Mouse (Mus musculus) midbrain, embryonic 14.5 days (tissue): Measurements from ENCODE around the gene Mccc1. TPM values are rescaled to one million over a fixed set of nuclear protein-coding genes. Genes with fewer than 3 reads are reported as not detected.

ENCODE experiments used
- ATAC-seq: fragments of 200-750 bp; cut with Nextera tagmentation; 2 replicates; pipeline ENCODE4 v1.8.0; 2017; ENCODE audit warnings: moderate number of reproducible peaks, moderate library complexity; ENCODE audit not compliant: low FRiP score, low TSS enrichment
- DNase-seq: peaks from one replicate; pipeline ENCODE4 v3.0.0-alpha.2; 2015
- H3K27ac ChIP-seq: fragments of 300-500 bp; sonication (generic); replicated peaks from 2 replicates; pipeline ENCODE4 v1.5.1; 2014; ENCODE audit warnings: mild to moderate bottlenecking, low read depth, low read length, moderate library complexity
- H3K27me3 ChIP-seq: fragments of 300-500 bp; sonication (generic); 2 replicates; pipeline ENCODE4 v1.6.1; 2014; ENCODE audit warnings: low read length, control low read depth, mixed read lengths; ENCODE audit not compliant: control insufficient read depth, insufficient read depth
- H3K36me3 ChIP-seq: fragments of 300-500 bp; sonication (generic); 2 replicates; pipeline ENCODE4 v1.6.1; 2014; ENCODE audit warnings: low read length, control low read depth; ENCODE audit not compliant: control insufficient read depth, insufficient read depth
- H3K4me1 ChIP-seq: fragments of 300-500 bp; sonication (generic); 2 replicates; pipeline ENCODE4 v1.6.1; 2014; ENCODE audit warnings: mild to moderate bottlenecking, antibody characterized with exemption, low read length, control low read depth; ENCODE audit not compliant: control insufficient read depth, insufficient read depth
- H3K4me2 ChIP-seq: fragments of 300-500 bp; sonication (generic); 2 replicates; pipeline ENCODE4 v1.6.1; 2014; ENCODE audit warnings: mild to moderate bottlenecking, low read length, moderate library complexity
- H3K4me3 ChIP-seq: fragments of 300-500 bp; sonication (generic); replicated peaks from 2 replicates; pipeline ENCODE4 v1.5.1; 2014; ENCODE audit warnings: low read depth, low read length
- H3K9ac ChIP-seq: fragments of 300-500 bp; sonication (generic); replicated peaks from 2 replicates; pipeline ENCODE4 v1.6.1; 2014; ENCODE audit warnings: mild to moderate bottlenecking, low read length, moderate library complexity
- H3K9me3 ChIP-seq: fragments of 300-500 bp; sonication (generic); 2 replicates; pipeline ENCODE4 v1.6.1; 2016; ENCODE audit warnings: low read length, control low read depth, mixed read lengths; ENCODE audit not compliant: control insufficient read depth
- WGBS: fragments of 180-500 bp; shearing (Covaris S2); extraction: QIAGEN DNeasy Blood & Tissue Kit; methylation state at CpG from one replicate; pipeline ENCODE4 v1.1.7; 2014; 5-methylcytosine and 5-hydroxymethylcytosine counted together
- polyA plus RNA-seq: library from polyadenylated mRNA; unstranded; fragments of >200 nt; fragmentation: Nextera tagmentation; extraction: Ambion mirVana; gene quantifications from 2 replicates; pipeline ENCODE4 v1.2.1, GENCODE M21; 2014

Mccc1 gene
- polyA plus RNA-seq, 1 experiment from 2014 or later = 25.7 TPM

DNA sequence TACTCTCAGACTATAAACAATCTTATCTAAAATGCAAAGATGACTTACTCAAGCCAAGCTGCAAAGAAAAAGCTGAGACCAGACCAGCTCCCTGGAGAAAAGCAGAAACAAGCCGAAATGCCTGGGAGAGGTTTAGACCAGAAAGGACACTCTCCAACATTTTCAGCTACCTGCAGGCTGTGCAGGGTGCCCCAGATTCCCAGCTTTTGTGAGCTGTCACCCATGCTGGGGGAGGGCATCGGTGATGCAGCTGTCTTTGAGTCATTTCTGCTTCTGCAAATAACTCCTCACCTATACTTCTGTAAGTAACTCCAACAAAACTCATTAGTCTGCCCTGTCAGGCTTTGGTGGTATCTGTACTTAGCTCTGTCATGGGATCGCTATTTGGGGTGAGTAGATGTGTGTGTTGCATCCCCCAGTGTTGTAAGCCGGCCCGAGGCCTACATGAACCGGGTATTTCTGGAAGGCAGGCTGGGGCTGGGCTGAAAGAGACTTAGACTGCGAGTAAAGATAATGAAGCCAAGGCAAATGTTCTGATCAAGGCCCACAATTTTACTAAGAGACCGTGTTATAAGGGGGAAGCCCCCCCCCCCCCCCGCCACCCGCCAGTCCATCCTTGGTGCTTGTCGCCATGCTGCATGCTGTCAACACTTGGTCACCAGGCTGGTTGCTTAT, 45.4 kb downstream of the Mccc1 start:
- DNase-seq = no peak
- no peak overlapping the region for H3K4me2 ChIP-seq
- no peak overlapping the region for H3K27ac ChIP-seq
- peaks cover 20% of the 10 kb centered on the region for H3K36me3 ChIP-seq
- H3K9ac ChIP-seq = no peak overlapping the region
- ATAC-seq = no peak
- no peaks in the 10 kb centered on the region for H3K4me1 ChIP-seq
- H3K4me3 ChIP-seq = no peak overlapping the region
- H3K9me3 ChIP-seq = no peaks in the 10 kb centered on the region
- 93% methylated on average over 11 of the region's 11 CpGs for WGBS
- H3K27me3 ChIP-seq = no peaks in the 10 kb centered on the region

DNA sequence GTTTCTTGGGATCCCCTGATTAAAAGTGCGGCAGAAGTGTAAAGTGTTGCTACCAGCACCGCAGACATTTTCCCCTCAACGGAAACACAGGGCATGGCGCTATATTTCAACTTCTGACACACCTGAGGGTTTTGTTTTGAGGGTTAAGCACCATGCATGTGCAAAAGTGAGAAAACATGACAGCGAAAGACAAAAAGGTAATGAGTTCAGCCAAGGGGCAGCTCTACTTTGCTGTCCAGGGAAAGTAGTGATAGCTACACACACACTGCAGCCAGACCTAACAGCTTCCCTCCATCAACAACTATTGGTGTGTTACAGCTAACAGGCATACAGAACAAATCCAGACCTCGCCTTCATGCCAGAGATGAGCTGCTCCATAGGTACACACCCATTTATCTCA, 46.7 kb downstream of the Mccc1 start:
- H3K36me3 ChIP-seq = peaks cover 10% of the 10 kb centered on the region
- no peaks in the 10 kb centered on the region for H3K27me3 ChIP-seq
- ATAC-seq (no peak), DNase-seq (no peak)
- WGBS = 92% methylated on average over 6 of the region's 6 CpGs
- no peak overlapping the region for H3K4me2 ChIP-seq
- no peak overlapping the region for H3K9ac ChIP-seq
- no peaks in the 10 kb centered on the region for H3K9me3 ChIP-seq
- no peaks in the 10 kb centered on the region for H3K4me1 ChIP-seq
- H3K4me3 ChIP-seq = no peak overlapping the region
- H3K27ac ChIP-seq = no peak overlapping the region

DNA sequence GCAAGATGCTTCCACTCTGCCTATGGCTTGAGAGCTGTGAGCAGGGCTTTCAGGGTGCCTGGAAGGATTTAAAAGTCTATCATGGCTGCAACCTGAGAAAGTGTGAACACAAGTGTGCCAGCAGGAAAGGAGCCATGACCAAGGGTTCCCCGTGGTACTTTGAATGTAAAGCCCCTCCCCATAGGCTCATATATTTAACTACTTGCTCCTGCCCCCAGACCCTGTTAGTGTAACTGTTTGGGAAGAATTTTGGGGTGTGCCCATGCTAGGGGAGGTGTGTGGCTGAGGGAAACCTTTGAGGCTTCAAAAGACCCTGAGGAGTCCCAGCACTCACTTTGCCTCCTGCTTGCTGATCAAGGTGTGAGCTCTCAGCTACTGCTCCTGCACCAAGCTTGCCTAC, 47.3 kb downstream of the Mccc1 start:
- Histone ChIP-seq H3K4me3 (no peak overlapping the region), H3K27ac (no peak overlapping the region), H3K9me3 (no peaks in the 10 kb centered on the region), H3K4me1 (no peaks in the 10 kb centered on the region), H3K36me3 (peaks cover 4% of the 10 kb centered on the region; the same call in 1 of the 2 replicates), H3K9ac (no peak overlapping the region), H3K4me2 (no peak overlapping the region), H3K27me3 (no peaks in the 10 kb centered on the region)
- 83% methylated on average over 1 of the region's 1 CpGs for WGBS
- DNase-seq (no peak), ATAC-seq (no peak)

GRCm38 (mm10) chr3:35948197-35948596, 52.3 kb downstream of the Mccc1 start:
- DNase-seq = no peak
- Histone ChIP-seq H3K4me2 (no peak overlapping the region), H3K9ac (no peak overlapping the region), H3K4me1 (no peaks in the 10 kb centered on the region), H3K27me3 (no peaks in the 10 kb centered on the region), H3K4me3 (no peak overlapping the region), H3K9me3 (no peaks in the 10 kb centered on the region), H3K27ac (no peak overlapping the region), H3K36me3 (no peaks in the 10 kb centered on the region)
- ATAC-seq = no peak
- WGBS = 89% methylated on average over 7 of the region's 7 CpGs

DNA sequence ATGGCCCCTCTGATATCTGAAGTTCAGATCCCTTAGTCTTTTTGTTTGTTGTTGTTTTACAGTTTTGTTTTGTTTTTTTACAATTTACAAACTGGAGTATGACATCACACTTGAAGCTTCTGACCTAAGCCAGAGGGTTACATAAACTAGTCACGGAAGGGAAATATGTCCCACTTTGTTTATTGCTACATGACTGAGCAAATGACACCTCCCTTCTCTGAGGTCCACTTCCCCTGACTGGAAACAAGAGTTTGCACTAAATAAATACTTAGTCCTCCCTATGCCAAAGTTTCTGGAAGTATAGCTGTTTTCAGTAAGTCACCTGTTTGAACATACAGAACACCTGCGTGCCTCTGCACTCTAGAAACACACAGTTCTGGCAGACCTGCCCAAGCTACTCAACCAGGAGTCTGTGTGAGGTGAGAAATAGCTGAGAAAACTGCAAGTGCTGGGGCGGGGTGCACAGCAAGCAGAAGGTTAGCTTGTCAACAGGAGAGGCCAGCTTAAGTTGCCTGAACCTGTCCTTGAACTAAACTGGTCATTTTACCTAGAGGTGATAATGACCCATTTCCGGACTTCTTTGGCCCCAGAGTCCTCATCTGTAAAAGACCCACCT, 59.9 kb downstream of the Mccc1 start:
- ATAC-seq (no peak), DNase-seq (no peak)
- WGBS = 93% methylated on average over 4 of the region's 4 CpGs
- Histone ChIP-seq H3K4me3 (no peak overlapping the region), H3K4me2 (no peak overlapping the region), H3K9me3 (no peaks in the 10 kb centered on the region), H3K4me1 (no peaks in the 10 kb centered on the region), H3K36me3 (peaks cover 7% of the 10 kb centered on the region; the same call in 1 of the 2 replicates), H3K27ac (no peak overlapping the region), H3K9ac (no peak overlapping the region), H3K27me3 (no peaks in the 10 kb centered on the region)

DNA sequence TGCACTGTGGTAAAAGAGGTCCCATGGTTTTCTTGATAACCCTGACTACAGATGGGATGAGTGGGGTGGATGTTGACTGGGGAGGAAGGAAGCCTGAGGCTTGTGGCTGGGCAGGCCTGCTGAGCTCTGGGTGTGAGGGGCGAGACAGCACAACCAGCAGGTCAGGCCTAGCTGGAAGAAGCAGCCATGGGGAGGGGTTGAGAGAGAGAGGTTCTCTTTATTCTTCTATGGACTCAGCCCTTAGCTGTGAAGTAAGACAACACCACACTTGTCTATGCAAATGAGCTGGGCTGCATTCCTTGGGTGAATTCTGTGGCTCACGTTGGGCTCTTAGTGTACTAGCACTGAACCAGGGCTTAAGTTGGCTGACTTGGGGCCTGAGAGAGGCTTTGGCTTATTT, 60.4 kb downstream of the Mccc1 start:
- 37% methylated on average over 2 of the region's 2 CpGs for WGBS
- Histone ChIP-seq H3K36me3 (peaks cover 7% of the 10 kb centered on the region; the same call in 1 of the 2 replicates), H3K4me3 (no peak overlapping the region), H3K4me1 (no peaks in the 10 kb centered on the region), H3K9me3 (no peaks in the 10 kb centered on the region), H3K27ac (no peak overlapping the region), H3K9ac (no peak overlapping the region), H3K4me2 (no peak overlapping the region), H3K27me3 (no peaks in the 10 kb centered on the region)
- DNase-seq (no peak), ATAC-seq (no peak)

GRCm38 (mm10) chr3:35937345-35937744, 63.1 kb downstream of the Mccc1 start, which contains the start of gene Dcun1d1:
TSS of gene Dcun1d1 (minus strand) at chr3:35937445.
- no peaks in the 10 kb centered on the region for H3K27me3 ChIP-seq
- peaks cover 7% of the 10 kb centered on the region; the same call in 1 of the 2 replicates for H3K36me3 ChIP-seq
- DNase-seq = no peak
- no peak within 1 kb of the TSS for H3K27ac ChIP-seq
- no peaks in the 10 kb centered on the region for H3K9me3 ChIP-seq
- H3K4me1 ChIP-seq = peaks cover 7% of the 10 kb centered on the region
- H3K4me2 ChIP-seq = no peak within 1 kb of the TSS
- no peak within 1 kb of the TSS for H3K9ac ChIP-seq
- no peak within 1 kb of the TSS for H3K4me3 ChIP-seq
- 95% methylated on average over 6 of the region's 6 CpGs for WGBS
- no peak for ATAC-seq

DNA sequence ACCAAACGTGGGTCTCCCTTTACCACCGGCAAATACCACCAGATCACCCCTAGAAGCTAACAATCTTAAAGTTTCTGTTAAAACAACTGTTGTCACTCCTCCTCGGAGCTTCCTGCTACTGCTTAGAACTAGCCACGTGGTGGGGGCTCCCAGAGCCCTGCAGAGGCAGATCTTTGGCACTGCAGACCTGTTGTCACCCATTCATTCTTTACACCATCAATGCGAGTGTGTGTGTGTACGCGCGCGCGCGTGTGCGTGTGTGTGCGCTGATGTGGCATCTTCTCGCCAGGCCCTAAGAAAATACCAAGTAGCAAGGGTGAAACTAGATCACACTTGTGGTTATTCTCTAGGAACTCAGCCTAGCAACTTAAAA, 67.1 kb downstream of the Mccc1 start:
- H3K4me3 ChIP-seq = peak overlapping the region; percentile 87
- peak overlapping the region; percentile 93 for H3K27ac ChIP-seq
- ATAC-seq (0 out of 2 replicates have a peak, but pooled peaks have one; percentile 22), DNase-seq (peak; percentile 66)
- no peaks in the 10 kb centered on the region for H3K27me3 ChIP-seq
- H3K9ac ChIP-seq = peak overlapping the region; percentile 97; the same call in 1 of the 2 replicates
- 1% methylated on average over 14 of the region's 14 CpGs for WGBS
- no peaks in the 10 kb centered on the region for H3K9me3 ChIP-seq
- peaks cover 6% of the 10 kb centered on the region; the same call in 1 of the 2 replicates for H3K36me3 ChIP-seq
- H3K4me2 ChIP-seq = peak overlapping the region; percentile 79
- peaks cover 20% of the 10 kb centered on the region for H3K4me1 ChIP-seq
